Mouse (Mus musculus) forebrain, embryonic 14.5 days (tissue): ENCODE data around the gene Ston2. TPM values are rescaled to one million over a fixed set of nuclear protein-coding genes. Genes with fewer than 3 reads are reported as not detected.

Experiments
- ATAC-seq: fragments of 200-750 bp; cut with Nextera tagmentation; 2 replicates; pipeline ENCODE4 v1.8.0; 2017; ENCODE audit warnings: mild to moderate bottlenecking, moderate library complexity
- DNase-seq: peaks from one replicate; pipeline ENCODE4 v3.0.0-alpha.2; 2015; ENCODE audit warnings: low spot score
- H3K27ac ChIP-seq: fragments of 300-500 bp; sonication (generic); 2 replicates; pipeline ENCODE4 v1.5.1; 2014; ENCODE audit warnings: low read depth, mild to moderate bottlenecking, control low read depth, low read length, moderate library complexity
- H3K27me3 ChIP-seq: fragments of 300-500 bp; sonication (generic); replicated peaks from 2 replicates; pipeline ENCODE4 v1.6.1; 2014; ENCODE audit warnings: low read length, control low read depth, mixed read lengths; ENCODE audit not compliant: control insufficient read depth, insufficient read depth
- H3K36me3 ChIP-seq: fragments of 300-500 bp; sonication (generic); 2 replicates; pipeline ENCODE4 v1.6.1; 2014; ENCODE audit warnings: low read length, control low read depth; ENCODE audit not compliant: control insufficient read depth, insufficient read depth
- H3K4me1 ChIP-seq: fragments of 300-500 bp; sonication (generic); 2 replicates; pipeline ENCODE4 v1.6.1; 2014; ENCODE audit warnings: antibody characterized with exemption, low read length, control low read depth; ENCODE audit not compliant: control insufficient read depth, insufficient read depth
- H3K4me2 ChIP-seq: fragments of 300-500 bp; sonication (generic); 2 replicates; pipeline ENCODE4 v1.6.1; 2014; ENCODE audit warnings: mild to moderate bottlenecking, control low read depth, low read length
- H3K4me3 ChIP-seq: fragments of 300-500 bp; sonication (generic); 2 replicates; pipeline ENCODE4 v1.5.1; 2014; ENCODE audit warnings: low read depth, low read length, control low read depth
- H3K9ac ChIP-seq: fragments of 300-500 bp; sonication (generic); 2 replicates; pipeline ENCODE4 v1.6.1; 2014; ENCODE audit warnings: mild to moderate bottlenecking, low read length, control low read depth, moderate library complexity
- H3K9me3 ChIP-seq: fragments of 300-500 bp; sonication (generic); replicated peaks from 2 replicates; pipeline ENCODE4 v1.6.1; 2016; ENCODE audit warnings: low read length, control low read depth, mixed read lengths; ENCODE audit not compliant: control insufficient read depth
- WGBS: fragments of 180-500 bp; shearing (Covaris S2); extraction: QIAGEN DNeasy Blood & Tissue Kit; methylation state at CpG from one replicate; pipeline ENCODE4 v1.1.7; 2014; 5-methylcytosine and 5-hydroxymethylcytosine counted together
- polyA plus RNA-seq: library from polyadenylated mRNA; unstranded; fragments of >200 nt; fragmentation: Nextera tagmentation; extraction: Ambion mirVana; gene quantifications from 2 replicates; pipeline ENCODE4 v1.2.1, GENCODE M21; 2014

The Ston2 gene
- polyA plus RNA-seq, 1 experiment from 2014 or later = 5.6 TPM

GRCm38 (mm10) chr12:91709634-91710033 lies 78.6 kb downstream of the Ston2 start:
- 81% methylated on average over 6 of the region's 6 CpGs for WGBS
- H3K36me3 ChIP-seq = no peaks in the 10 kb centered on the region
- no peak overlapping the region for H3K27ac ChIP-seq
- H3K4me2 ChIP-seq = no peak overlapping the region
- ATAC-seq (no peak), DNase-seq (peak; percentile 39)
- H3K9me3 ChIP-seq = no peaks in the 10 kb centered on the region
- H3K4me1 ChIP-seq = peaks cover 20% of the 10 kb centered on the region
- H3K9ac ChIP-seq = no peak overlapping the region
- H3K4me3 ChIP-seq = no peak overlapping the region
- H3K27me3 ChIP-seq = no peaks in the 10 kb centered on the region

DNA sequence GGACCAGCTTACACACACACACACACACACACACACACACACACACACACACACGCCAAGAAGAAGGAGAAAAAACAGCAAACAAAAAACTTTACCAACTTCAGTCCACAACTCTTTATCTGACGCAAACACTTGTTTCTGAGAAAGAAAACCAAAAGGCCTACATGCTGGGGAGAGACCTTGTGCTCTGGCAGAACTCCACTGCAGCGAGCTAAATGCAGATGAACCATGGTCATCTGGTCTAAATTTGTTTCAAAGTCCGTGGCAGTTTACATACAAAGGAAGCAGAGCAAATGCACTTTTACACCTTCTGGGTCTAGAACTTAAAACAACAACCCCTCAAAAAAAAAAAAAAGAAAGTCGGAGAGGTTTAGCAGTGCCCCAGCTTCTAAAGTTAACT lies 79.0 kb downstream of the Ston2 start:
- WGBS = 72% methylated on average over 5 of the region's 5 CpGs
- H3K9me3 ChIP-seq = no peaks in the 10 kb centered on the region
- H3K4me2 ChIP-seq = no peak overlapping the region
- no peaks in the 10 kb centered on the region for H3K27me3 ChIP-seq
- no peak overlapping the region for H3K9ac ChIP-seq
- ATAC-seq (no peak), DNase-seq (no peak)
- peaks cover 20% of the 10 kb centered on the region for H3K4me1 ChIP-seq
- no peaks in the 10 kb centered on the region for H3K36me3 ChIP-seq
- H3K4me3 ChIP-seq = no peak overlapping the region
- H3K27ac ChIP-seq = no peak overlapping the region

GRCm38 (mm10) chr12:91707807-91708206 lies 80.4 kb downstream of the Ston2 start:
- DNase-seq (peak; percentile 72), ATAC-seq (peak; percentile 75)
- Histone ChIP-seq H3K36me3 (no peaks in the 10 kb centered on the region), H3K4me1 (peaks cover 20% of the 10 kb centered on the region), H3K9me3 (no peaks in the 10 kb centered on the region), H3K9ac (no peak overlapping the region), H3K27ac (no peak overlapping the region), H3K27me3 (no peaks in the 10 kb centered on the region), H3K4me3 (no peak overlapping the region), H3K4me2 (no peak overlapping the region)
- 35% methylated on average over 4 of the region's 4 CpGs for WGBS

- Histone ChIP-seq H3K36me3 (no peaks in the 10 kb centered on the region), H3K9ac (no peak overlapping the region), H3K27me3 (no peaks in the 10 kb centered on the region), H3K9me3 (no peaks in the 10 kb centered on the region), H3K4me1 (peaks cover 12% of the 10 kb centered on the region), H3K27ac (no peak overlapping the region), H3K4me3 (no peak overlapping the region), H3K4me2 (no peak overlapping the region)
- WGBS = 88% methylated on average over 5 of the region's 5 CpGs
- no peak for ATAC-seq
- no peak for DNase-seq
Measured at GRCm38 (mm10) chr12:91703533-91703932, 84.7 kb downstream of the Ston2 start.

DNA sequence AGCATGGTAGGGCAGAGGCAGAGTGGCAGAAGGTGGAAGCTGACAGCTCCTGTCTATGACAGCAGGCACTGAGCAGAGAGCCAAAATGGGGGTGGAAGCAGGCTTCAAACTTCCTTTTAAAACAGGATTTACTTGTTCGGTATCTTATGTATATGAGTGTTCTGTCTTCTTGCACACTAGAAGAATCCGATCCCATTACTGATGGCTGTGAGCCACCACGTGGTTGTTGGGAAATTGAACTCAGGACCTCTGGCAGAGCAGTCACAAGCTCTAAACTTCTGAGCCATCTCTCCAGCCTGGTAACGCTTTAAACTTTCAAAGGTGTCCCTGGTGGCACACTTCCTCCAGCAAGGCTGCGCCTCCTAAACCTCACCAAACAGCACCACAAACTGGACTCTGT lies 85.4 kb downstream of the Ston2 start:
- 93% methylated on average over 5 of the region's 5 CpGs for whole genome bisulfite sequencing
- DNase-seq = no peak
- peaks cover 5% of the 10 kb centered on the region for H3K4me1 ChIP-seq
- H3K4me3 ChIP-seq = no peak overlapping the region
- ATAC-seq = no peak
- H3K9ac ChIP-seq = no peak overlapping the region
- H3K9me3 ChIP-seq = no peaks in the 10 kb centered on the region; the same call in 1 of the 2 replicates
- H3K4me2 ChIP-seq = no peak overlapping the region
- no peak overlapping the region for H3K27ac ChIP-seq
- H3K27me3 ChIP-seq = no peaks in the 10 kb centered on the region
- H3K36me3 ChIP-seq = no peaks in the 10 kb centered on the region

- no peaks in the 10 kb centered on the region; the same call in 1 of the 2 replicates for H3K9me3 ChIP-seq
- H3K4me2 ChIP-seq = no peak overlapping the region
- DNase-seq (no peak), ATAC-seq (no peak)
- 89% methylated on average over 7 of the region's 7 CpGs for WGBS
- H3K9ac ChIP-seq = no peak overlapping the region
- H3K27me3 ChIP-seq = no peaks in the 10 kb centered on the region
- H3K4me3 ChIP-seq = no peak overlapping the region
- H3K27ac ChIP-seq = no peak overlapping the region
- H3K4me1 ChIP-seq = no peaks in the 10 kb centered on the region
- no peaks in the 10 kb centered on the region for H3K36me3 ChIP-seq
Measured at GRCm38 (mm10) chr12:91699451-91700141, 88.6 kb downstream of the Ston2 start.

- no peak for DNase-seq
- Histone ChIP-seq H3K27ac (no peak overlapping the region), H3K4me2 (no peak overlapping the region), H3K36me3 (no peaks in the 10 kb centered on the region), H3K9me3 (no peaks in the 10 kb centered on the region; the same call in 1 of the 2 replicates), H3K9ac (no peak overlapping the region), H3K4me1 (no peaks in the 10 kb centered on the region), H3K4me3 (no peak overlapping the region), H3K27me3 (no peaks in the 10 kb centered on the region)
- 94% methylated on average over 4 of the region's 4 CpGs for WGBS
- no peak for ATAC-seq
Measured at GRCm38 (mm10) chr12:91696231-91696630, 92.0 kb downstream of the Ston2 start.

DNA sequence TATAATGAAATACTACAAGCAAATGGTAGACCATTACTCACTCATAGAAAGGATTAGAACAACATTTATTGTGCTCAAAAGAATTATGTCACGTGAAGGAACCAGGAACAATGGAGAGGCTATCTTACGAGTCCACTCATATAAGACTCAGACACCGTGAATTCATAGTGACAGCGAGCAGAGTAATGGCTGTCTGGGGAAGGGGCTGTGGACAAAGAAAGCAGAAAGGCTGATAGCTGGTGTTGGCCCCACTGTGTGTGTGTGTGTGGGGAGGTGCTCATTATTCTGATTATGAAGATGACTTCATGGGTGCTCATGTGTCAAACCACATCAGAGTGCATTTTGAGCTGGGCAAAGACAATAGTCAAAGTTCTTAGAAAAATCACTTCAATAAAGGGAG lies 92.4 kb downstream of the Ston2 start:
- Histone ChIP-seq H3K9me3 (no peaks in the 10 kb centered on the region; the same call in 1 of the 2 replicates), H3K27ac (no peak overlapping the region), H3K36me3 (no peaks in the 10 kb centered on the region), H3K4me3 (no peak overlapping the region), H3K9ac (no peak overlapping the region), H3K4me2 (no peak overlapping the region), H3K27me3 (no peaks in the 10 kb centered on the region), H3K4me1 (no peaks in the 10 kb centered on the region)
- no peak for DNase-seq
- ATAC-seq = no peak
- WGBS = 52% methylated on average over 4 of the region's 4 CpGs

GRCm38 (mm10) chr12:91694748-91695147 lies 93.4 kb downstream of the Ston2 start:
- DNase-seq = no peak
- no peaks in the 10 kb centered on the region for H3K27me3 ChIP-seq
- H3K4me3 ChIP-seq = no peak overlapping the region
- H3K9ac ChIP-seq = no peak overlapping the region
- H3K27ac ChIP-seq = no peak overlapping the region
- no peaks in the 10 kb centered on the region for H3K36me3 ChIP-seq
- no peaks in the 10 kb centered on the region for H3K4me1 ChIP-seq
- no peaks in the 10 kb centered on the region; the same call in 1 of the 2 replicates for H3K9me3 ChIP-seq
- H3K4me2 ChIP-seq = no peak overlapping the region
- WGBS = 92% methylated on average over 4 of the region's 4 CpGs
- ATAC-seq = no peak
